ENCODE assay signal across 9 mouse cellular contexts in genomic region chr12:50544855-50545609, GRCm38 (mm10).
A peak's percentile ranks its signal among the peaks of the same experiment; 100 is the strongest.
DNase-seq lines count a peak whose midpoint lies in the region; ATAC-seq lines count a peak whose summit lies in the region.
"Had no signal": no experiment of that assay in that cellular context is flagged by ENCODE, and none has a peak within 500 bp of the region (broad histone marks: within the 10 kb centered on the region; RNA-seq: fewer than 3 reads in every experiment).

No protein-coding gene starts in this region.

- no peaks in the 10 kb centered on the region for H3K9me3 ChIP-seq in liver, embryonic 12.5 days (replicated peaks)
- H3K9me3 ChIP-seq: limb, embryonic 13.5 days had no signal

- H3K9ac ChIP-seq in liver, embryonic 12.5 days, result no peak overlapping the region
- H3K9ac ChIP-seq: limb, embryonic 13.5 days had no signal

- no peak overlapping the region for H3K4me2 ChIP-seq in liver, embryonic 12.5 days
- H3K4me2 ChIP-seq: limb, embryonic 13.5 days had no signal

- H3K27me3 ChIP-seq in liver, embryonic 12.5 days (replicated peaks), result no peaks in the 10 kb centered on the region
- H3K27me3 ChIP-seq: limb, embryonic 13.5 days had no signal

- peak; percentile 39 for DNase-seq in gastrocnemius, adult 18-20 months (ENCODE audit: low spot score)
- no peak for DNase-seq in gastrocnemius, postnatal 4 days (ENCODE audit: low spot score in 2 of 2)
- peak; percentile 6 for DNase-seq in urinary bladder, postnatal 25 days (ENCODE audit: low spot score)
- no peak for DNase-seq in urinary bladder, postnatal 4 days (ENCODE audit: low spot score in 2 of 2)
- DNase-seq in kidney, adult 8-10 months, result peak; percentile 19 to 23
- no peak for DNase-seq in c-Kit-positive CD71-positive TER-119-positive erythroid progenitor cells, embryonic 14.5 days (ENCODE audit: low spot score)

- H3K27ac ChIP-seq in liver, embryonic 12.5 days, result no peak overlapping the region
- H3K27ac ChIP-seq: limb, embryonic 13.5 days had no signal

- no peaks in the 10 kb centered on the region for H3K4me1 ChIP-seq in liver, embryonic 12.5 days

- no peaks in the 10 kb centered on the region for H3K36me3 ChIP-seq in liver, embryonic 12.5 days
- H3K36me3 ChIP-seq: limb, embryonic 13.5 days had no signal

- ATAC-seq in erythroid progenitor cell, adult 5-6 weeks (replicated peaks; ENCODE audit: low FRiP score, poor library complexity, severe bottlenecking), result no peak
- ATAC-seq in liver, embryonic 12.5 days, result no peak

- H3K4me3 ChIP-seq in liver, embryonic 12.5 days, result no peak overlapping the region
- H3K4me3 ChIP-seq: limb, embryonic 13.5 days had no signal

- WGBS in liver, embryonic 12.5 days (ENCODE audit: insufficient replicate concordance), result 37% methylated on average over 8 of the region's 8 CpGs

Comparison
In these comparisons a context has a peak if more than half of its experiments do, and no peak if none do; other contexts are left out.
1. DNase-seq: peak in gastrocnemius, adult 18-20 months (single experiment), urinary bladder, postnatal 25 days (single experiment) and kidney, adult 8-10 months (2 of 2); none in gastrocnemius, postnatal 4 days (0 of 2), urinary bladder, postnatal 4 days (0 of 2) and c-Kit-positive CD71-positive TER-119-positive erythroid progenitor cells, embryonic 14.5 days (single experiment).